Mouse (Mus musculus): ENCODE results near the gene Traf7.

GRCm38 (mm10) chr17:24529883-24530282 is 2.1 kb upstream of the Traf7 start:
- no peak for TF ChIP-seq CTCF (conservative IDR thresholded peaks at IDR 0.05; ENCODE audit: low read length)
- TF ChIP-seq NANOG (IDR thresholded peaks at IDR 0.05; ENCODE audit: borderline replicate concordance, low read length) = no peak

Data from E14TG2a.4 (cell line).